Mouse (Mus musculus): ENCODE data around the gene Nps. TPM values are rescaled to one million over a fixed set of nuclear protein-coding genes. Genes with fewer than 3 reads are reported as not detected.
"Not testable (repeated sequence)": the region's sequence is repeated elsewhere in the genome, so short reads cannot be mapped to it uniquely, and the experiment has no call there.

Nps gene
- total RNA-seq (2021) = not detected
- long read RNA-seq, experiment 1, partial matches to known transcripts = 0 of 1 reads
- long read RNA-seq, experiment 1, other reads (novel, unspliced or antisense) = 1 of 1 reads
- long read RNA-seq, experiment 2 = 0 reads

DNA sequence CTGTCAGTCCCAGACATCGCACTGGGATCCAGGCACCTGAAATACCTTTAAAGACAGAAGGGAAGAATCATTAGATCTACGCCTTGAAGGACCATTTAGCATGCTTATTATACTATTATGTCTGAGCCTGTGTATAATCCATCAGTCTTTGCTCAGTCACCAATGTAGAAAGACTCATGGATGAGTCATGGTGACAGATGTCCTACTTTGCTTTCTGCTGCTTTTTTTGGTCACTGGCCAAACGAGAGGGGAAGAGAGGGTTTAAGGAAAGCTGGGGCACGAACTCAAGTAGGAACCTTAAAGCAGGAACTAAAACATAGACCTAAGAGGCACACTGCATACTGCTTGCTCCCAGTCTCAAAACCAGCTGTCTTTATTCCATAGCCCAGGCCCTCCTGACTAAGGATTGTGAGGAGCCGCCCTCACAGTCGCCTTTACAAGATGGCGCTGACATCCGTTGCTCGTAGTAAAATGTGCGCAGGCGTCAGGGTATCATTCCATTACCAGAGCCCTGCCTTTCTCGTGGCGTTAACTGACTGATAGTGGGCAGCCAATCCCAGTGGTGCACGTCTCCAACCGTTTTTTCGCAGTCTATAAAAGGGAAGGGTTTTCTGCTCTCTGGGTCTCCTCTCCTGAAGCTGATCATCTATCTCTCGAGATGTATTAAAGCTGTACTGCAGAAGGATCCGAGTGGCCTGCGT, at the start of gene Nps:
TSS of gene Nps (plus strand) at position 651 of the 701 bp plus-strand sequence.
- intact Hi-C loops (cut with DNase I) = not testable (repeated sequence)
- peak in 1 of 2 experiments; percentile 7 for DNase-seq (ENCODE audit: low spot score in 2 of 2)

DNA sequence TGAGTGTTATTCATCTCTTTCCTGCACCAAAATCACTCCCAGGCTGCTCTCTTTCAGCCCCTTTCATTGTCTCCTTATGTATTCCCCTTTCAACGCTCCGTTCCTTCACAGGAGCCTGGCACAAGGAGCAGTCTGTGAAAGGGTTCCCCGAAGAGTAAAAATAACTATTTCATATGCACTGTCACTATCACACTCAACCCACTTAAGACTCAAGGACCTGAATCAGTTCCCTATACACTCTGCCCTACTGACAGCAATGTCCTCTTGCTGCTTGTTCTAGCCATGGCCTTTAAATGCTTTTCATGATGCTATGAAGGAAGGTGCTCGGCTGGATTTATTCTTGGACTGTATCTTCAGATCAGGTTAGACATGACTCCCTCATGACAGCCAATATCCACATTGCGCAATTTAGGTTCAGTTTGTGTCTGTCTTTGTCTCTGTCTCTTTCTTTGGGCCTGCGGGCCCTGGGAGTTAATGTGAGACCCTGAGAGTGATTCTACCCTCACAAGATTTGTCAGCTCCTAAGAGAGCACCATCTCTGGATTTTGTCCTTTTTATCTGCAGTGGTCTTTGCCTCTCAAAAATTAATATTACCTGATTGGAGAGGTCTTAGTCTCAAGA, 49.4 kb upstream of the Nps start:
- intact Hi-C loops (cut with DNase I) = no loop called here
- DNase-seq (ENCODE audit: low spot score in 2 of 2) = no peak

DNA sequence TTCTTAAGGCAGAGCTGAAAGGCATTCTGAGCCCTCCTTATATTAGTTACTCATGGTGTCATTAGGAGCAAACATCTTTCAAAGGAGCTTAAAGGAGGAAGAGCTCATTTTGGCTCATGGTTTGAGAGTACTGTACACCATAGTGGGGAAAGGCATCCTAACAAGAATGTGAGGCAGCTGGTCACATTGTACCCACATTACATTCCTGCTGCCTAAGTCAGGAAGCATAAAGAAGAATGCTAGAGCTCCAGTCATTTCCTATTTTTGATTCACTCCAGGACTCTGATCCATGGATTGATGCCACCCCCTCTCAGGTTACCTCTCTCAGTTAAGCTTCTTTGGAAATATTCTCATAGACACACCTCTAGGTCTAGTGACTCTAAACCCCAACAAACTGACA, 48.2 kb upstream of the Nps start:
- no peak for DNase-seq (ENCODE audit: low spot score in 2 of 2)
- intact Hi-C loops (cut with DNase I) = no loop called here

DNA sequence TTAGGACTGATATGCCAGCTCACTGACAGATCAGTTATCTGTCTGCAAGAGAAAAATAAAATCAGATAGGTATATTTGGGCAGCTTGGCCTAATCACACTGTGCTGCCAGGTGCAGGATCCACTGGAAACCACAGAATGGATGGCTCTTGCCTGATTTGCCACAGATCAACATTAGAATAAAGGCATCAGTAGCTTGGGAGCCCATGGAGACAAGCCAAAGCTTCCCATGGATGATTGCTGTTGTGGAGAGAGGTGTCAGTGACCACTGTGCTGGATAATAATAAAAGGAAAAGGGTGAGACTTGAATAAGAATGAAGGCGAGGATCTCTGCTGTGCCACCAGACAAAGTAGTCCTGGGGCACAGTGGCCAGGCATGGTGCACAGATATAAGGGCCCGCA, 47.7 kb upstream of the Nps start:
- no peak for DNase-seq (ENCODE audit: low spot score in 2 of 2)
- intact Hi-C loops (cut with DNase I) = no loop called here

DNA sequence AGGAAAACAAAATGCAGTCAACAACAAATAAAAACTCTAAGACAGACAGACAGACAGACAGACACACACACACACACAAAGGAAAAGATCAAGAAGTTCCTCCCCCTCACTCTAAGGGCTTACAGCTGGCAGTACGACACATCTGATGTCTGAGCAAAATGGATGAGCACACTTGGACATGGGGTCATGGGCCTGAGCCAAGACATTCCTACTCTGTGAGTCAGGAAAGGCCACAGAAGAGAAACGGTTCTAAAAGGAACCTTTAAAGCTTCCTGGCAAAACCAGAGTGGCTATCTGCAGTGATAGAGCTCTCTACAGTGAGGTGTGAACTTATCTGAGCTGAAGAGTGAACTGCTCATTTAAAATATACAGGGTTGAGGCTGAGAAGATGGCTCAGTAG, 46.0 kb upstream of the Nps start:
- intact Hi-C loops (cut with DNase I) = no loop called here
- DNase-seq (ENCODE audit: low spot score in 2 of 2) = no peak

DNA sequence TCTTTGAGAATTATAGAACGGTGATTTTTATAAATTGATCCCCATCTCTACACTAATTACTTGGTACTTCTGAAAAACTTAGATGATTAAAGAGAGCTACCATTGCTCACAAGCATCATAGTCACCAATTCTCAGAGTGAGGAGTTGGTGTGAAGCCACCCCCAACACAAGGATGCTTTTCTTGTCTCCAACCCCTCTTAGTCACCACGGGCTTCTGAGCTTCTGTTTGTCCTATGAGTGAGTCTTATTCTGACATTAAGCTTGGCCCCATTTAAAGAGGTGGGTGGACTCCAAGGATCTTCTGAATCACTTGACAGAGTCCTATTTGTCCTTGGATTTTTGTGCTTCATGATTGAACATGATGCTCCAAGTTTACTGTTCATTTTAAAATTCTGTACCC, 37.0 kb upstream of the Nps start:
- DNase-seq (ENCODE audit: low spot score in 2 of 2) = no peak
- intact Hi-C loops (cut with DNase I) = no loop called here

DNA sequence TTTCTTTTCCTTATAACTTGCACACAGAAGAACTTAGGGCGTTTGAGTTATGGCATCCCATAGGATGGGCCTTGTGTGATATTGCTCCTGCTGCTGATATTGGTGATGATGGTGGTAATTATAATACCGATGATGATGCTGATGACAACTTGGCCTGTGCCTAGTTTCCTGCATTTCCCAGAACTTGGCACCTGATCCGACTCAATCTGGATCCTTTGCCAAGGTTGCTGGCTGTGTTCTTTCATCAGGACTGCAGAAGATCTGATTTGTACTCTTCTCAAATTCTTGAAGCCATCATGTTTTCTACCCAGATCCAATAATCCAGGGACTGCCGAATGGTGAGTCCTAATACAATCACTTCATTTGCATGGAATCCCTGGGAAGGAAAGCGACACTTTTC, 32.5 kb upstream of the Nps start:
- DNase-seq (ENCODE audit: low spot score in 2 of 2) = no peak
- intact Hi-C loops (cut with DNase I) = no loop called here

DNA sequence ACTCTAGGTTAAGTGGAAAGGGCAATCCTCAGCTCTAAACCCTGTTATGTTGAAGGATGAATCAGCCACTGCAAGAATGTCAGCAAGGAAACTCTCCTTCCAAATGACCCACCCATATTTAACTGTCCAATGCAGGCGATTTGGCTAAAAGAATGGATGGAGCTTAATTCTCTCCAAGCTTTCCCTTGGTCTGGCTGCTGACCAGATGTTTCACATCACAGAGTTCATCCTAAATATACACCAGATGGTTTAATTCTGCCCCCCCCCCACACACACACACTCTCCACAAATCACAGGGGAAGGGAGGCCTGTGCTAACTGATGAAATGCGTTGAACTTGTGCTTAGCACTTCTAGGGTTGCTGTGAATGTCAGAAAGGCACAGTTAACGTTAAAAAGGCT, 21.4 kb upstream of the Nps start:
- intact Hi-C loops (cut with DNase I) = no loop called here
- no peak for DNase-seq (ENCODE audit: low spot score in 2 of 2)

DNA sequence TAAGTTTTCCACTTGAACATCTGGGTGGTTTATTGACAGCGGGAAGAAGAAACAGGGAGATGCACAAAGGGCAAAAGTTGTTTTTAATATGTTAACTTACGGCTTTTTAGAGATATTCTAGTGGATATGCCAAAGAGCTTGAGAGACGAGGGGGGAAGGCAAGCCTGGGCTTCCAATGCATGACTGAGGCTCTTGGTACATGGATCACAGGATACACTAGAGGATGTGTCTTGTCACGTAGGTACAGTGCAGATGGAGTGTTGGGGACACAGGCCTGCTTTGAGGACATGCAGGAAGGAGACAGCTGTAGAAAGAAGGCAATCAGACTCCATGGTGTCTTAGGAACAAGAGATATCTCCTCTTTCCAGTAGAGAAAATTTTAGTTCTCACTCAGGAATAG, 19.1 kb upstream of the Nps start:
- intact Hi-C loops (cut with DNase I) = no loop called here
- no peak for DNase-seq (ENCODE audit: low spot score in 2 of 2)

DNA sequence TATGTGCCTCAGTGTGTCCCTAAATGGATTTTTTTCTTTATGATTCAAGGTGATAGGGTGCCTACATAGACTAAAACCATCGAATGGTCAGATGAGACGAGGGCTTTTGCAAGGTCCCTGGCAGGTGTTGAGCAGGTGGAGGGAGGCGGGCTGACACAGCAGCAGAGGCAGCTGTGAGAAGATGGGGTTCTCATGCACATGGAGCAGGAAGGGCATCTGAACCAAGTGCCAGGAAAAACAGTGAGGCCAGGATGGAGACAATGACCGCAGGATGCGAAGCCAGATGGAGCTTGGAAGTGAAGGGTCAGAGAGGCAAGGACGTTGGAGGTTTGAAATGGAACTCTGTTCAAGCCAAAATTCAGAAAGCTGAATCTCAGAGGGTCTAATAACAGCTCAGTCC, 18.5 kb upstream of the Nps start:
- intact Hi-C loops (cut with DNase I) = no loop called here
- no peak for DNase-seq (ENCODE audit: low spot score in 2 of 2)

DNA sequence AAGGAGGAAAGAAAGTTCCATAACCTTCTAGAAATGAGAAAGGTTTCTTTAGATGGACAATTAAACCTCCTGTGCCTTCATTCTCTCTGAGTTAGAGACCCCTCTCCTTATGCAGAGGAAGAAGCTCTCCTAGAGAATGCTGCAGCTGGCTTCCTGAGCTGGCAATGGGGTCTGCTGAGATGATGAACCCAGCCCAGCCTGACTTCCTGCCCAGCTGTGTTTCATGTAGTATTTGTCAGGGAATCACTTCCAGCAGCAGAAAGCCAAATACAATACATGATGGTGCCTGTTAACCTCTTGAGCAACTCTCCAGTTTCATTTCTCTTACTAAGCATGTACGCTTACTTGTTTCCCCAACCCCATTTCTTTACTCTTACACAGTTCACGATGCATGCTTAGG, 17.9 kb upstream of the Nps start:
- intact Hi-C loops (cut with DNase I) = no loop called here
- DNase-seq (ENCODE audit: low spot score in 2 of 2) = no peak

DNA sequence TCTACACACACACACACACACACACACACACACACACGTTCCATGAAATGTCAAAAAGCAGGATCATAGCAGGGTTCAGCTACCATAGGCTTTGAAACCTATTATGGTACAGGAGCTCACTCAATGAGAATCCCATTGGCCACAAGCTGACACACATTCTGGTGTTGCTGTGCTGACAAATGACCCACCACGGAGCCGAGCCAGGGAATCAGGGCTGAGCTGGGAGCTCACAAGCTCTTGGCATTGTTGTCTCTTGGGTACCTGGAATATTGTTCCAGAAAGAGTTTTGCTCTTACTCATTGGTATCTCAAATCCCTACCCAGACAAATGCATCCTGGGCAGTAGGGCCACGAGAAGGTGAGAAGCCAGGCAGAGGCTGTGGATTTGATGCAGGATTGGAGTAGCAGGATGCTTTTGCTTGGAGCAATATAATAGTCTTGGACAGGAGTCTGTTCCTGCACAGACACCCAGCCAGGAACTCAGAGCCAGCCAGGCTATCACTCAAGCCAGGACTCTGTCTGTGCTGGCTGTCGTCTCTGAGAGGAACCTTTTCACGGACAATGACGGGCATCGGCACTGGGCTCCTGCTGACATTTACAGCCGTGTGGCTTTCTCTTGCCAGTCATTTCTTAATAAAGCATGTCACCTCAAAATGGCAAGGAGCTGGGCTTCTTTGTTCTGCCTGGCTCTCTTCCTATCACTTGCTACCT, 14.2 kb upstream of the Nps start:
- DNase-seq (ENCODE audit: low spot score in 2 of 2) = no peak
- intact Hi-C loops (cut with DNase I) = no loop called here

DNA sequence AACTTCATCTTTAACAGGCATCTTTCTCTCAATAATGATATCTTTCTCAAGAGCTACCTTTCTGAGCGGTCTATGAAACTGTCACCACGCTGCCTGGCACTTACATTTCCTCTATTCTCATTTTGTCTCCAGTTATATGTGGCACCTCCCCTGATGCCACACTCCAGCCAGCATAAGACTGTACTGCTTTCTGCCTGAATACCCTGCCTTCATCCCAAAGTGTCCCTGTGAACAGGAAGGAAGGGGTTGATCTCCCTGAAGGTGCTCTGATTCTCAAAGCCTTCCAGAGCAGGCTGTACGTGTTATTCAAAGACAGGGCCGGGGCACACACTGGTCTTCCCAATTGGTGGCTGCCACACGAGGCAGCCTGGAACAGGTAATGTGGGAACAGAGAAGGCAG, 12.1 kb upstream of the Nps start:
- DNase-seq (ENCODE audit: low spot score in 2 of 2) = no peak
- intact Hi-C loops (cut with DNase I) = no loop called here

DNA sequence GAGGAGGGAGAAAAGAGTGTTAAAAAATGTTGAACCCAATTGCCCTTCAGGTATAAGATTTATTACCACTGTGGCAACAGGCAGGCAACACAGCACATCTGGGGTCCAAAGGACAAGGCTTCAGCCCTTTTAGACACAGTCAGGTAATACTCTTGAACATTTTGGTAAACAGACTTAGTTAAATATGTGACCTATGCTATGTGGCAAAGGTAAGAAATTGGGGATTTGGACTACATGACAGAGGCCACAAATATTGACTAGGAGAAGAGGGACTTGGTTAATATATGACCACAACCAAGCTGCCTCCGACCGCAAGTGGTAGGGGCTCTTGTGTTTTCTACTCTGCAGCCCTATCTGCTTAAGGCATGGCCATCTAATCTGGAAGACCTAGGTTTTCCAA, 5.3 kb upstream of the Nps start:
- no peak for DNase-seq (ENCODE audit: low spot score in 2 of 2)
- intact Hi-C loops (cut with DNase I) = no loop called here

DNA sequence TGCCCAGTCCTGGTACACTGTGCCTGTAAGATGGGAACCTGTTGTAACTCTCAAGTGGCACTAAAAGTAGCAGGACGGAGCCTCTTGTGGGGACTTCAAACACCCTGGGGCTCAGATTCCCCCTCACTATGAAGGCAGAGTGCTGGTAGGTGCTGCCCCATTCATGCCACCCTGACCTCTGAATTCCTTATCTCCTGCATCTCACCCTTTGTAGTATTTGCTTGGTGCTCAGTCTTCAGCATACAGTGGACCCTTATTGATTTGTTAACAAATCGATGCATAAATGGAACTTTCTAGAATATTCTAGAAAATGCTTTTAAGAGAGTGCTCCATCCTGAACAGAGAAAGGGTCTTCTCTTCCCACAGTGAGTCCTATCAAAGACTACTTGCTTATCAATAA, 4.1 kb upstream of the Nps start:
- intact Hi-C loops (cut with DNase I) = no loop called here

DNA sequence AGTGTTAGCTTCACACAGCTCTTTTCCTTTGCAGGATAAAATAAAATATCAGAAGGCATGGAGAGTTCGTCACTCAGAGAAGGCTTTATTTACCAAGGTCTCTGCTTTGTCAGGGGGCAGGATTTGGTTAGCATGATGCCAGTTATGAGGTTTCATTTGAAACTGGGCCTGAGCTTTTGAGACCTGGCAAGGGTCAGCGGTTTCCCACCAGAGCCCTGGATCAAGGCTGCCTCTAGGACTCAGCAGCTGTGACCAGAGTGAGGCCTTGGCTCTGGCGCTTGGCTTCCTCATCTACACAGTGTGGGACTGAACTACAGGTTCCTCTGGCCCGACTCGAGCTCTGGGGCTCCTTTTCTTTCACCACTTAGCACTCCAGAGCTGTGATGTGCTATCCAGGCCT, 12.5 kb downstream of the Nps start:
- DNase-seq (ENCODE audit: low spot score in 2 of 2) = no peak
- intact Hi-C loops (cut with DNase I) = no loop called here

More for the DNA sequence above, 4.1 kb upstream of the Nps start:
- no peak for DNase-seq (ENCODE audit: low spot score in 2 of 2)

DNA sequence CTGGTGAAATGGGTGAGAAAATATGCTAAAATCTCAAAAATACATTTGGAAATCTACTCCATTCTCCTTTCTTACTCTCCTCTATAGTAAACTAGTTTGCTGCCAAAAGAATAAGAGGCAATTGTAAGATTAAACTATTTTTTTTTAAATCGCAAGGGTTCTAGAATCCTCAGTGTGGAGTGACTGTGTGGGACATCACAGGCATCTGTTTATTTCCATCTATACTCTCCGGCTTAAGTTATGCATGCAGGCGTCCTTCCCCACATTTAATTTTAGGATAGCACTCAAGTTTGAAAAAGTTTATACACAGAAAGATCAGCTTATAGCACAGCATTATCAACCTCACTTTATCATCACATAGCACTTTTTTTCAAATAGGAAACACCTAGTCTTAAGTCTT, 24.7 kb downstream of the Nps start:
- intact Hi-C loops (cut with DNase I) = no loop called here
- no peak for DNase-seq (ENCODE audit: low spot score in 2 of 2)

DNA sequence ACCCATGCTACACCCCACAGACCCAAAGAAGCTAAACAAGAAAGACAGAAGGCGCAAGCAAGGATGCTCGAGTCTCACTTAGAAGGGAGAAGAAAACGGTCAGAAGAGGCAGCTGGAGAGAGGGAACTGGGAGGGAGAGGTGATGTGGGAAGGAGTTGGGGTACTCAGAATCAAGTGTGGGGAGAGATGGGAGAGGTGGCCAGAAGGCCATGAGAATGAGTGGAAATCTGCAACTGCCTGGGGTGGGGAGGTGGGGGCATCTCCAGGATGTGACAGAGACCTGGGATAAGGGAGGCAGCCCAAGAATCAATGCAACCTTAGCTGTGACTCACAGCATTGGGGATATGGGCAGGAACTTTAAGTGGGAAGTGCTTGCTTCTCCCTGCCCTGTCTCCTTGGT, 31.5 kb downstream of the Nps start:
- no peak for DNase-seq (ENCODE audit: low spot score in 2 of 2)
- intact Hi-C loops (cut with DNase I) = no loop called here

DNA sequence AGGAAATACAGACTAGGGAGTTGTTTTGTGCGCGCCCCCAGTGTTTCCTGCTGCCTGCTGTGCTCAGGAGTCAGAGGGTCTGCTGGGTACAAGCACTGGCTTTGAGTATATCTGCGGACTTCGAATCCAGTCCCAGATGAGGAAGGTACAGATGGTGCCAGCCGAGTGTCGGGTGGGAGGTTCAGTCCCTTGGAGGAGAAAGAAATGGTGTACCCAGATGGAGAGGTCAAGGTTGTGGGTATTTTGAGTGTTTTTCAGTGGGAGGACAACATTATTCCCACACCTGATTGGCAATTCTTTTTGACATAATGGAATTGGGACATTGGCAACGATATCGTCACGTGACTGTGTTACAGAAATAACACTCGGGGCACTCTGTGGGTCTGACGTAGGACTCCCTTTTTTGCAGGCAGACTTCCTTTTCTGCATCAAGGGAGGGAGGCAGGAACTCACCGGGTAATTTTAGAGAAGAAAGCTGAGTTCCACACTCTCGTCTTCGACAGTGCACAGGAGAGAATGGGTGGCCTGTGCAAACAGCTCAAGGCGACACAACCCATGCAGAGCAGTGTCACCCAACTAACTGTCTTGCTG, 33.2 kb downstream of the Nps start:
- intact Hi-C loops (cut with DNase I) = no loop called here
- peak; percentile 26 to 39 for DNase-seq (ENCODE audit: low spot score in 2 of 2)

DNA sequence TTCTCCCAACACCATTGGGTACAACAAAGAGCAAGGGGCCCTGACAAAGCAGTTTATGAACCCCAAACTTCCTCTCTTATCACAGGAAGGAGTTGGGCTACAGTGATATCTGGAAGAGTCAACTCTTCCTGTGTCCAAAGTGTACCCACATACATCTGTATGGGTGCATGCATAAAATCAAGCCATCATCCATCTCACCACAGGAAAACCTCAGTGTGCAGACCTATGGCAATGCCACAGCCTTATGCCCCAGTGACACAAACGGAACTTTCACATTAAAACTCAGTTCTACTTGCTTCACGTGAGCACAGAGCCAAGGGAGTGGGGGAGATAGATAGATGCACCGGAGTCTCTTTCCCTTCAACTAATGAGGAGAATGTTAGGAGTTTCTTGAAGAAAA, 36.0 kb downstream of the Nps start:
- intact Hi-C loops (cut with DNase I) = no loop called here

More for the DNA sequence above, 36.0 kb downstream of the Nps start:
- DNase-seq (ENCODE audit: low spot score in 2 of 2) = no peak

All from left cerebral cortex, postnatal 14 days (tissue).